Mouse (Mus musculus) small intestine, adult 2 months (tissue): ENCODE measurements around the gene Pomgnt1. TPM values are rescaled to one million over a fixed set of nuclear protein-coding genes. Genes with fewer than 3 reads are reported as not detected.

Experiments used
- H3K27ac ChIP-seq: fragments of 200-500 bp; 2 replicates; pipeline ENCODE4 v1.5.1; 2012; ENCODE audit warnings: low read depth, low read length, control low read depth, inconsistent platforms; ENCODE audit not compliant: insufficient read depth
- H3K27me3 ChIP-seq: fragments of 200-500 bp; 2 replicates; pipeline ENCODE4 v1.6.1; 2012; ENCODE audit warnings: mild to moderate bottlenecking, moderate library complexity, low read length, inconsistent platforms; ENCODE audit not compliant: control insufficient read depth, insufficient read depth
- H3K36me3 ChIP-seq: fragments of 200-500 bp; 2 replicates; pipeline ENCODE4 v1.6.1; 2012; ENCODE audit warnings: mild to moderate bottlenecking, low read length, control low read depth, inconsistent platforms; ENCODE audit not compliant: control insufficient read depth, insufficient read depth
- H3K4me1 ChIP-seq: fragments of 200-500 bp; 2 replicates; pipeline ENCODE4 v1.6.1; 2012; ENCODE audit warnings: low read length, inconsistent platforms, mixed read lengths; ENCODE audit not compliant: control insufficient read depth, insufficient read depth, insufficient read length
- H3K4me3 ChIP-seq: fragments of 200-500 bp; 2 replicates; pipeline ENCODE4 v1.5.1; 2012; ENCODE audit warnings: low read depth, mild to moderate bottlenecking, control low read depth, inconsistent platforms, low read length, moderate library complexity
- CTCF ChIP-seq: fragments of 200-500 bp; IDR thresholded peaks from 2 replicates; pipeline ENCODE4 v1.5.1; 2012; ENCODE audit warnings: low read depth, mild to moderate bottlenecking, control low read depth, inconsistent platforms, low read length, moderate library complexity, mixed read lengths; ENCODE audit not compliant: insufficient replicate concordance, insufficient read length; ENCODE audit errors: extremely low read depth
- POLR2A ChIP-seq: fragments of 200-500 bp; IDR thresholded peaks from 2 replicates; pipeline ENCODE4 v1.6.1; 2012; ENCODE audit warnings: low read depth, mild to moderate bottlenecking, control low read depth, inconsistent platforms, low read length, moderate library complexity
- WGBS: fragments of 180-500 bp; shearing (Covaris S2); methylation state at CpG from one replicate; pipeline ENCODE4 v1.1.7; 2018; 5-methylcytosine and 5-hydroxymethylcytosine counted together
- polyA plus RNA-seq: library from polyadenylated mRNA; depleted of rRNA; stranded (reverse); fragments of >200 nt; gene quantifications from 2 replicates; pipeline ENCODE4 v1.2.3, GENCODE M21; 2012; rRNA removed

Gene Pomgnt1
- polyA plus RNA-seq, 1 experiment: 10.5 TPM

GRCm38 (mm10) chr4:116208891-116209290 is 85.3 kb downstream of the Pomgnt1 start:
- no peak for TF ChIP-seq POLR2A
- no peak for TF ChIP-seq CTCF
- 73% methylated on average over 1 of the region's 1 CpGs for WGBS
- Histone ChIP-seq H3K4me1 (peaks cover 8% of the 10 kb centered on the region; the same call in 1 of the 2 replicates), H3K27ac (peak overlapping the region; percentile 28; the same call in 1 of the 2 replicates), H3K4me3 (no peak overlapping the region), H3K36me3 (no peaks in the 10 kb centered on the region), H3K27me3 (no peaks in the 10 kb centered on the region)

Other genes starting within 250 kb of the Pomgnt1 start
- not detected in 2 replicates for gene Kncn, start 239.4 kb upstream of the Pomgnt1 start, polyA plus RNA-seq
- not detected in 2 replicates for gene 6430628N08Rik, start 233.2 kb upstream of the Pomgnt1 start, polyA plus RNA-seq
- not detected in 2 replicates for gene Dmbx1, start 183.9 kb upstream of the Pomgnt1 start, polyA plus RNA-seq
- 57.9 and 89.2 TPM in 2 replicates for gene Faah, start 105.9 kb upstream of the Pomgnt1 start, polyA plus RNA-seq
- 2.7 and 3.7 TPM in 2 replicates for gene Nsun4, start 70.0 kb upstream of the Pomgnt1 start, polyA plus RNA-seq
- gene Uqcrh, start 48.8 kb upstream of the Pomgnt1 start, polyA plus RNA-seq: 45.6 and 60.5 TPM in 2 replicates
- 43.2 and 64.7 TPM in 2 replicates for gene Lrrc41, start 48.6 kb upstream of the Pomgnt1 start, polyA plus RNA-seq
- gene Rad54l, start 150 bp upstream of the Pomgnt1 start, polyA plus RNA-seq: 0.76 and 1.5 TPM in 2 replicates
- gene Lurap1, start 27.5 kb downstream of the Pomgnt1 start, polyA plus RNA-seq: 0.85 and 1.4 TPM in 2 replicates
- 30.5 and 34.8 TPM in 2 replicates for gene Tspan1, start 43.8 kb downstream of the Pomgnt1 start, polyA plus RNA-seq
- gene 1700042G07Rik, start 49.5 kb downstream of the Pomgnt1 start, polyA plus RNA-seq: not detected in 2 replicates
- not detected in 2 replicates for gene Gm49337, start 49.5 kb downstream of the Pomgnt1 start, polyA plus RNA-seq
- gene Pik3r3, start 97.8 kb downstream of the Pomgnt1 start, polyA plus RNA-seq: 1.8 and 2.7 TPM in 2 replicates